In genomic region chr3:103914010-103914669, GRCm38 (mm10) we compare ENCODE assay signal across 8 mouse cellular contexts. TPM values are rescaled to one million over a fixed set of nuclear protein-coding genes. Genes with fewer than 3 reads are reported as not detected.
DNase-seq lines count a peak whose midpoint lies in the region; ATAC-seq lines count a peak whose summit lies in the region.

Gene Rsbn1 (plus strand): TSS chr3:103914120.

- DNase-seq in adipocyte (ENCODE audit: low spot score) = peak; percentile 99
- peak; percentile 98 for DNase-seq in embryo, embryonic 10 days (ENCODE audit: low spot score)
- peak; percentile 89 for DNase-seq in gastrocnemius, postnatal 10 days
- DNase-seq in induced T-regulatory cell, adult 2 months (ENCODE audit: low read depth) = peak; percentile 98
- peak; percentile 97 to 98 for DNase-seq in left cerebral cortex, adult 9 months (ENCODE audit: low spot score in 2 of 2)
- DNase-seq in right cerebral cortex, postnatal 14 days = peak; percentile 96
- DNase-seq in urinary bladder, postnatal 36 days (ENCODE audit: low spot score in 2 of 2) = peak; percentile 90 to 97

- ATAC-seq in megakaryocyte progenitor cell, adult 5-6 weeks (replicated peaks; ENCODE audit: poor library complexity) = peak; percentile 85

RNA-seq across cellular contexts. Expression of gene Rsbn1, which starts in this region (rescaled TPM):
- 1 to 10 TPM; 8.0 to 9.8 TPM for total RNA-seq in gastrocnemius, postnatal 10 days (2021)
- 56.7 and 62.2 TPM in 2 replicates for total RNA-seq in megakaryocyte progenitor cell, adult 5-6 weeks (2015)
- 52.8 and 57.6 TPM in 2 replicates for total RNA-seq in megakaryocyte progenitor cell, adult 5-6 weeks (2017)

Comparison
In these comparisons a context has a peak if more than half of its experiments do, and no peak if none do; other contexts are left out.
1. Peak in every context shown above with its lines: DNase-seq and ATAC-seq.
2. RNA of gene Rsbn1 (total RNA-seq): 52.8 to 62.2 TPM in megakaryocyte progenitor cell, adult 5-6 weeks; 8.0 to 9.8 TPM in gastrocnemius, postnatal 10 days; every median in the first group is over 4 times any median in the second.